Mouse (Mus musculus) spleen, adult 2 months (tissue): ENCODE results near the gene Mrpl40.

ENCODE experiments used
- CTCF ChIP-seq: fragments of 200-500 bp; IDR thresholded peaks from 2 replicates; pipeline ENCODE4 v1.5.1; 2011; ENCODE audit warnings: mild to moderate bottlenecking, inconsistent platforms; ENCODE audit not compliant: insufficient read depth, insufficient read length, insufficient replicate concordance; ENCODE audit errors: extremely low read depth
- POLR2A ChIP-seq: fragments of 200-500 bp; IDR thresholded peaks from 2 replicates; pipeline ENCODE4 v1.6.1; 2011; ENCODE audit warnings: low read depth, low read length, inconsistent platforms

GRCm38 (mm10) chr16:18829102-18829501 lies 47.6 kb downstream of the Mrpl40 start:
- TF ChIP-seq CTCF (no peak), POLR2A (no peak)
